Mouse (Mus musculus): ENCODE data around the gene 2700097O09Rik.
"Not testable (repeated sequence)": the region's sequence is repeated elsewhere in the genome, so short reads cannot be mapped to it uniquely, and the experiment has no call there.

Gene 2700097O09Rik

DNA sequence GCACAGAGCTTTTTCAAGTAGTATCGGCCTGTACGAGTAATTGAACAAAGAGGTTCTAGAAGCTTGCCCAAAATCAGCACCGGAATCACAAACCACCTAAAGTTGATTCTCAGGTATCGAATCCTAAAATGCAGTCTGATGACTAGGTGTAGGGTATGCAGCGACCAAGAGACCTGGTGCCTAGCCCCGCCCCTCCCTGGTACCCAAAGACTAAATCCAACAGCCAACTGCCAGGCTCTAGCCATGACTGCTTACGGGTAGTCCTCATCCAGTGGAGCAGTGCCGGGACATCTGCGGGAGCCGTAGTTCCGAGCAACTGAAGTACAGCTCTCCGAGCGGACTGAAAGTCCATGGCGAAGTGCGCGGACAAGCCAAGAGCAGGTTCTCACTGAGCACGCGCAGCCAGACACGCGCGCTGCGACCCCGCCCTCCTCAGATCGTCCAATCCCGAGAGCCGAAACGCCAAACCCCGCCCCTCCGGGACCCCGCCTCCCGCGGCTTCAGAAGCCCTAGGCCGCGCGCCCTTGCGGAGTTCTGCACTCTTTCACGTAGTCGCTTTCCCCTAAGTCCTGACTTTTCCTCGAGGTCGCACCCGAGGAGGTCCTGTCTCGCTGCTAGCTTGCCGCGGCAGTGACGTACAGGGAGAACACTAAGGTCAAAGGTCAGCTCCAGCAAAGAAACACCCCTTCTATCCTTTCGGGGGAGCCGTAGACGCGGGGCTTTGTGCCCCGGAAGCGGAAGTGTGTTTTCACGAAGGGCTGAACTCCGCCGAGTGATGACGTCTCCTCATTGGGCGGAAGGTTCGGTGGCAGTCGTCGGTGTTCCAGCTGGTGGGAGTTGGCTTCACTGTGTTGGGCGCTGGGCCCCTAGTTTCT, at the start of gene 2700097O09Rik, which contains the start of gene Srp54a:
Gene 2700097O09Rik, minus strand, starts transcription at position 385 of the 875 bp plus-strand sequence.
Gene Srp54a, plus strand, starts transcription at position 537 of the 875 bp plus-strand sequence.
- peak; percentile 96 for DNase-seq (ENCODE audit: low spot score)

DNA sequence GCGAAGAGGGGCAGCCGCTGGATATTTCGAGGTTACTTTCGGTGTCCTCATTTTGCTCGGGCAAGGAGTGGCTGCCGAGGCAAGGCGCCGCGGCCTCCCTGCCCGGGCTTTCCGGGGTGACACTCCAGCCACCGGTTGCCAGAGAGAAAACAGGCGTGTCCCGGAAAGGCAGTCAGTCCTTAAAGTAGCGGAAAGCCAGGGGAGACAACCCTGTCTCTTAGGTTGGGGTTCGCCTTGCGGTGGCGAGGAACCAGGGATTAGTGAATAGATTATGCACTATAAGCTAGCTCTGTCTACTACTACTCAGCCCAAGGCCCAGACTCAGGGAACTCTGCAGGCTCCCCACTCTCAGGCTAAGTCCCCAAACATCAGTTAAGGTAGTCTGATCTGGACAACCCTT, 44.8 kb upstream of the 2700097O09Rik start:
- DNase-seq (ENCODE audit: low spot score): not testable (repeated sequence)

DNA sequence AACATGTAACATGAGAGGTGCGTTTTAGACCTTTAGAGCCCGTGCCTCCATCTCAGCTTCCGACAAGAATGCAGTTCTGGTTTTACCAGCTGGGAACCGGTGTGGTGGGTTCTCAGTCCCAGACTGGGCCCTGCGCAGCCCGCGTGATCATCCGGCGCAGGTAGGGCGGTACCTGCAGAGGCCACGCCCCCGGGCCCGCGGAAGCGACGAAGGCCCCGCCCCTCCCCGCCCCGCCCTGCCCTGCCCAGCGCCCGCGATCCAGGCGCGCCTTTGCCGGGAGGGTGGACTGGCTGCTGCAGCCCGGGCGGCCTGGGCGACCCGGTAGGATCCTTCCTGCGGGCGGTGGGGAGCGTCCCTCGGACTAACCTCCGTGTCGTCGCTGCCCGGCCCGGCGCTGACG, 44.3 kb upstream of the 2700097O09Rik start, which contains the start of gene Fam177a:
Gene Fam177a, plus strand, starts transcription at position 228 of the 400 bp plus-strand sequence.
- not testable (repeated sequence) for DNase-seq (ENCODE audit: low spot score)

DNA sequence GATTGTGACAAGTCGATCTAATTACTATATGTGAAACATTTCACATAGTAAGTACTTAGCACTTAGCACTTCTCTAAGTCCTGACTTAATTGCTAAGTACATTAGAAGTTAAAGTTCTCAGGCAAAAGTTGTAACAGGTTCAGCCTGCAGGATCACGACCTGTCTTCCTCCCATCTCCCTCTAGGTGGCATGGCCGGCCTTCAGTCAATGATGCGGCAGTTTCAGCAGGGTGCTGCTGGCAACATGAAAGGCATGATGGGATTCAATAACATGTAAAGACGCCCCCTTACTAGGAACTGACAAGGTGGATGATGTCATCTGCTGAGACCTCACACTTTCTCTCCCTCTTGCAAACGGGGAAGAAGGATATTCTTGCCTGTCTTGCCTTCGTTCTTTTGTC, 32.7 kb upstream of the 2700097O09Rik start:
- not testable (repeated sequence) for DNase-seq (ENCODE audit: low spot score)

DNA sequence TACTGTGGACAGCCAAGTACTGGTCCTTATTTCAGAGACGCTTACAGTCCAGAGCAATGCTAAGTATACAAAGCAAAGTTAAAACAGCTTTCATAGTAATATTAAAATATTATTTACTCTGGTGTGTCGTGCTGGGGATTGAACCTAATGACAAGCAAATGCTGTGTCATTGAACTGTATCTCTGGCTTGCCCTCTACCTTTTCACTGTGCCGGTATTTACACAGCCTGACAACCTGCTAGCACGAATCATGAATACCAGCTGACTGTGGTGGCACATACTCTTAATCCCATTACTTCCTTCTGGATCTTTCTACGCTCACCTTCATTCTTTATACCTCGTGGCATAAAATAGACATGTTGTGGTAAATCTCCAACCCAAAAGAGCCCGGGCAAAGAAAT, 12.2 kb upstream of the 2700097O09Rik start:
- DNase-seq (ENCODE audit: low spot score): not testable (repeated sequence)

DNA sequence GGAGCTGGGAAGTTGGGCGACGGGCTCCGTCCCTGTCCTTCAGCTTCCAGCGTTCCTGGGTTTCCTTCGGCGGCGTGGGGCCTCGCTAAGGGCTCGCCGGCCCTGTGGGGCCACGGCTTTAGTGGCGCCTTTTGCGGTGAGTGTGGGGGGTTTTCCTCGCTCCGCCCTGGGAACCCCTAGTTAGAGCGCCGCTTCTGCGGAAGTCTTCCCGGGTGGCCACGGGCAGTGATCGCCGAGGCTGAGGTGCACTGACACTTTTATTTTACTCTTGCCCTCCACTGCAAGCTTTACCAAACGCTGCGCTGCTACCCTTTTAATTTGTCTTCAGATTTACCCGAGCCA, 662 bp upstream of the 2700097O09Rik start:
- DNase-seq (ENCODE audit: low spot score): not testable (repeated sequence)

DNA sequence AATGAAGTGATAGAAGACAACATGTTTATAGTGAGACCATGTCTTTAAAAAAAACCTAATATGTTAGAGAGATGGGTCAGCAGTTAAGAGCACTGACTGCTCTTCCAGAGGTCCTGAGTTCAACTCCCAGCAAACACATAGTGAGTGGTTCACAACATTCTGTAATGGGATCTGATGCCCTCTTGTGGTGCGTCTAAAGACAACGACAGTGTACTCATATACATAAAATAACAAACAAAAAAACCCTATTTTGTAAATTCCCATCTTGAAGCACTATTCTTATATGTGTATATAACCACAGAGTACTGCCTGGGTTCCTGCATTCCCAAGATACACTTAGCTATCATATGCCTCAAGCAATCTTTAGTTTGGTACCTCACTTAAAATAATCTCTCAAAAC, 1.2 kb downstream of the 2700097O09Rik start:
- DNase-seq (ENCODE audit: low spot score): not testable (repeated sequence)

DNA sequence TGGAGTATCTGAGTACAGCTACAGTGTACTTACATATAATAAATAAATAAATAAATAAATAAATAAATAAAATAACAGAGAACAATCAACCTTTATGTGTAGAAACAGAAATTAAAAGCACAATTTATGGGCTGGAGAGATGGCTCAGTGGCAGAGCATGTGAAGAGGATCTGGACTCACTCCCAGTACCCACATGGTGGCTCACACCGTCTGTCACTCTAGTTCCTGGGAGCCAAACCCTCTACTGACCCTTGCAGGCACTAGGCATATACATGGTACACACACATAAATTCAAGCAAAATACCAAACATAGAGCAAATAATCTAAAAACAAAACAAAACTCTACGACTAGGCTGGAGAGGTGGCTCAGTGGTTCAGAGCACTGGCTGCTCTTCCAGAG, 4.6 kb downstream of the 2700097O09Rik start:
- DNase-seq (ENCODE audit: low spot score): no peak

DNA sequence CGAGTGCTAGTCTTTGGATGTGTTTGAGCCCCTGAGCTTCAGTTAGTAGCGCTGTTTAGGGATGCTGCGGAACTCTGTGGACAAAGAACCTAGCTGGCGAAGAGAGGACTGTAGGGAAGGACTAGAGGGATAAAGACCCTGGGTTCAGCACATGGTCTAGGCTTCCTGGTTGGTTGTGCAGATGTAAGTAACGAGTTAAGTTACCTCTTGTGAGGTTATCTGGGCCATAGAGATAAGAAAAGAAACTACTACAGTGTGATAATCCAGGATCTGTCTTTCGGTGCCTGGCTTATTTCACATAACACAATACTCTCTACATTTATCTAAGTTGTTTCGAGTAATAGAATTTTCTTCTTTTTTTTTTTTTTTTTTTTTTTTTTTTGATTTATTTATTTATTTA, 6.2 kb downstream of the 2700097O09Rik start:
- DNase-seq (ENCODE audit: low spot score): no peak

DNA sequence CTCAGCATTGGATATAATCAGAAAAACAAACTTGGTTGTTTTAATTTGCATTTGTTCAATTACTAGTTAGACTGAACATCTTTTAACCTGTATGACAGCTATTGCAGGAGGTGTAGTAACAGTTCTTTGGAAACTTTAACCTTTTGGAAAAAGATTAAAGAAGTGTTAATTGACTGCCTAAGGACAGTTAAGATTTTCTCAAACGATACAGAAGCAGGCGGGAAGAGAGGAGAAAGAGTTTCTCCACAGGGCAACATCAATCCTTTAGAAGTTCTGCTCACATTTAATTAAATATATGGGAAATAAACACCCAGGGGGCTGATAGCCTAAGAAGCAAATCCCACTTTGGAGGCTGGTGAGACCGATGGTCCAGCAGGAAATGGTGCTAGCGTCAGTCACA, 7.4 kb downstream of the 2700097O09Rik start:
- no peak for DNase-seq (ENCODE audit: low spot score)

DNA sequence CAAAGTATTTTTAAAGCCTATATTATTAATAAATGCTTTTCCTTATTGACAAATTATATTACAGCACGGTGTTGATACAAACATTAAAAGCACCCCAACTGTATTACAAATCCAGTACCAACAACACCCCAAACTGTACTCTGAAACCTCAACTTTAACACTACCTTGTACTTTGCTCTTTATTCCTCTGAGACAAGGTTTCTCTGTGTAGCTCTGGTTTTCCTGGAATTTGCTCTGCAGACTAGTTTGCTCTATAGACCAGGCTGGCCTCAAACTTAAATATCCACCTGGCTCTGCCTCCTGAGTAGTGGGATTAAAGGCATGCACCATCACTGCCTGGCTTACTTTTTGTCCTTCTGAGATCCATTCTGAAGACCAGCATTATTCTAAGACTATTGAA, 17.8 kb downstream of the 2700097O09Rik start:
- DNase-seq (ENCODE audit: low spot score): peak; percentile 37

DNA sequence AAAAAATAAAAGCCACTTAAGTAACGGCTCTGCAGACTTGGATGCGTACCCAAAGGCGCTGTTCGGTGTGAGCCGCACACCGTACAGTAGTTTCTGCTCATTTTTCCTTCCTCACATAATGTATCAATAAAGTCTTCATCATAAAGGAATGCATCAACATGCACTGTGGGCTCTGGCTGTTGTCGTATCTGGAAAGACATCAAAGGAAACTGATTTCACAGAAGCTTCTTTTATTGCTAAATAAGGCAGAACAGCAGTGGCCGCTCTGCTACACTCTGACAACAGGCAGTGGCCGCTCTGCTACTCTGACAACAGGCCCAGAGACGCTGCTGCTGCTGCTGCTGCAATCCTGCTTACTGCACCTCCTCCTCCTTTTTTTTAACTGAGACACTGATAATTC, 18.9 kb downstream of the 2700097O09Rik start:
- no peak for DNase-seq (ENCODE audit: low spot score)

DNA sequence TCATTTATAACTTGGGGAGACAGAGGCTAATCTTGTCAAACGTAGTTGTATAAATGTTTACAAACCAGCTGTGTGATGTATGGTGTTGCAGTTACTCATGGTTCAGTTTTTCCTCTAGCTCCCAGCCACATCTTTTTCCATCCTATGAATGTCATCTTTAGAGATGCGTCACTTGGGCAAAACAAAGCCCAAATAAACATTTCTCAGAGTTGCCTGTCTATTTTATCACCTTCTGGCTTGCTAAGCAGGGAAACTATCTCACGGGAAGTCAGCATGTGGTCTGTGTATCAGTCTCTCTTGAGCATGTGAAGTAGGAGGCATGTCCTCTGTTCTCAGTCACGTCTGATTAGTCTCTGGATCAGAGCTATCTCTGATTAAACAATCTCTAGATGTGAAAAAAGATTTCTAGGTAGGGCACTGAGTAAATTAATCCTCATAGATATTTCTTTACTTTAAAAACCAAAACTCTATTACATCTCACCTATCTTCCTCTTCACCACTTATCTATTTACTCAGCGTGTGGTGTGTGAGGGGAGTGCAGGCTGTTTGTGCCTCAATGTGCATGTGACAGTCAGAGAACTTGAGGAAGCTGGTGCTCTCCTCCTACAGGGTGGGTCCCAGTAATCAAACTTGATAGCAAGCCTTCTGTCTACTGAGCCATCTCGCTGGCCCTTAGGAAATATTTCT, 19.6 kb downstream of the 2700097O09Rik start:
- no peak for DNase-seq (ENCODE audit: low spot score)

DNA sequence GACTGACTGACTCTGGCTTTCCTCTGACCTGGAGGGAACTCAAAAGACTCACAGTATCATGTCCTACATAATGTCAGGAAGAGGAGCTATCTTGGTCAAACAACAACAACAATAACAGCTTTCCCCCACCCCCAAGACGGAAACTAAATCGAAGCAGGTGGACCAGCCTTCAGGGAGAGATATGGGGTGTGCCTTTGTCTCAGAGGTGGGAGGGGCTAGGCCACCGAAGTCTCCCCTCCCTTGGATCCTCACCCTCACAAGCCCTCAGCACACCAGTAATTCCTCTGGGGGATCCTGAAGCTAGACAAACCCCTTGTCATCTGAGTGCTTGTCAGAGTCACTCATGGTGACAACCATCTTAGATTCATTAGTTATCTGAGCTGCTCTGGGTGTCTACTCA, 20.1 kb downstream of the 2700097O09Rik start:
- DNase-seq (ENCODE audit: low spot score): no peak

DNA sequence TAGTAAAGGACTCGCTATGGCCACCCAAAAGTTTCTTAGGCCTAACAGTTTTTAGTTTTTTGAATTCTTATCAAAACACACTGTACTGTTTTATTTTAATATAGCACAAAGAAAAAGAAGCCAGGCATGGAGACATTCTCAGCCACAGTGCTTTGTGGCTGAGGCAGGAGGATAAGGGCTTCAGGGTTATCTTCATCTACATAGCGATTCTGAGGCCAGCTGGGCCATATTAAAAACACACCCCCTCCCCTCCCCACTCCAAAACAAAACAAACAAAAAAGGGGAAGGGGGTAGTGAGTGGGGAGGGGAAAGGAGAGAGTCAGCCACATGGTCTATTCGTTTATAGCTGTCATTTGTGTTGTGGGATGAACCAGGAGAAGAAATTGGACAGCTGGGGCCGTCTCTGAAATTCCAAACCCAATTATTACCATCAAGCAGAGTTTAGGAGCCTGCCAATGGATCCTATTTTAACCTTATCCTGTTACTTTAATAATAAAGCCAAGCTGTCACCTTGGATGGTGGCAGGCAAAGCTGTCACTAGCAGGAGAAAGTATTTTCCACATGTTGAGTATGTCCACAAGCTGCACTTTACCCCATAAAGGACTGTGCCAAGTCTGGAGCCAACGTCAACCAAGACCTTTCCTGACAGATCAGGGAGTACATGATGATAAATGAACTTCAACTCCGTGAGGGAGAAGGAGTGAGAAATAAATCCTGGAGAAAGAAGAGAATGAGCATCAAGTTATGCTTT, 20.9 kb downstream of the 2700097O09Rik start:
- DNase-seq (ENCODE audit: low spot score): no peak

DNA sequence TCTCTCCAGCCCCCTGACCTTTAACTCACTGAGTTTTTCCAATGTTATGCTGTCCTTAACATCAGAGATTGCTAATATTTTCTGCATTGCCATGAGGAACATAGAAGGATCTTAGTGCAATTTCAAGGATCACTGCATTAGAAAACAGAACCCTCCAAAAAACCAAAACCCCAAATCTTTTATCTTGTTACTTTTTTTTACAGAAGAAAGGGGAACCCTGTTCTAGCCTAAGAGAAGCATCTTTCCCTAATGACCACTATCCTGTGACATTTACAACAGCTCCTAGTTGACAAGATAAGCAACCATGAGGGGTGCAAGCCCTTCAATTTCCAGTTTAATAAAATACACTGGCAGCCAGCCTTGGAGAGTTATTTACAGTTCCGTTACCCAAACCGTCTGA, 23.2 kb downstream of the 2700097O09Rik start:
- DNase-seq (ENCODE audit: low spot score): no peak

DNA sequence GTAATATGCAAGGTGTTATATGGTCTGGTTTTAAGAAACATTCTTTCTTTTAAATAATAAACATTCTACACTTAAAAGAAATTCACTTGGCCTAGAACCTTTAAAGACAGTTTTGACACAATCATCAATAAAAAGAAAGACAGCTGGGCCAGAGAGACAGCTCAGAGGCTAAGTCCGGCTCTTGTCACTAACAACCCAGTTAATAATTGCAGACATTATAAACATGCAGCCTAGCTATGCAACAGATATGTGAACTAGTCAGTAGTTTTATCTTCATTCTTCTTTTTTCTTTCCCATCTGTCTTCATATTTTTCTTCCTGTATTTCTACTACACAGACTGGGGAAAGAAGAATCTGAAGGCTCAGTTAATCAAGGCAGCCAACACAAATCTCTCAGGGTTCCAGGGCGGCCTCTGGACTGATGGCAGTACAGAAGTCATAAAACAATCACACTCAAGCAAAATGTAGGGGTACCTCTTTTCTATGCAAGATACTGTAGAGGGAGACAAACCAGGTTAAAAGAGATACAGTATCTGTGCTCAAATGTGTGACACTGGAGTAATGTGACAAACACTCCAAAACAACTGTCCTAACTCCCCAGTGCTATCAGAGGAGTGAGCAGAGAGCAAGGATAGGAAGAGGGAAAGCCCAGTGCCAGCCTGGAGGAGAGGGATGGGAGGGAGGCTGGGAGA, 25.2 kb downstream of the 2700097O09Rik start:
- DNase-seq (ENCODE audit: low spot score): no peak

DNA sequence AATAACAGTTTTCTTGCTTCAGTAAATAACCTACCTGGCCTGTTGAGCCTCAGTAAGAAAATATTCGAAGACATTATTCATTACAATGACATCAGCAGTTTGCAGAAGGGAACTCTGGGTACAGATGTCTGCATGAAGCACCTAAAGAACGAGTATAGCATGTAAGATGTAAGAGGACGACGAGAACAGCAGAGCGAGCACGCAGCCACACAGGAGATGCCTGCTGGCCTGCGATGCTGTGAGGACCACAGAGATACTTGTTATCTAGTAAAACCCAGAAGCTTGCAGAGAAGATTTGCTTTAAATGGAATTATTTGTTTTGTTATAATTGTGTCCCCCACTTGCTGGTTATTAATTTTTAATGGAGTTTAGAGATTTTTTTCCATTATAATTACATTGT, 26.6 kb downstream of the 2700097O09Rik start:
- DNase-seq (ENCODE audit: low spot score): no peak

DNA sequence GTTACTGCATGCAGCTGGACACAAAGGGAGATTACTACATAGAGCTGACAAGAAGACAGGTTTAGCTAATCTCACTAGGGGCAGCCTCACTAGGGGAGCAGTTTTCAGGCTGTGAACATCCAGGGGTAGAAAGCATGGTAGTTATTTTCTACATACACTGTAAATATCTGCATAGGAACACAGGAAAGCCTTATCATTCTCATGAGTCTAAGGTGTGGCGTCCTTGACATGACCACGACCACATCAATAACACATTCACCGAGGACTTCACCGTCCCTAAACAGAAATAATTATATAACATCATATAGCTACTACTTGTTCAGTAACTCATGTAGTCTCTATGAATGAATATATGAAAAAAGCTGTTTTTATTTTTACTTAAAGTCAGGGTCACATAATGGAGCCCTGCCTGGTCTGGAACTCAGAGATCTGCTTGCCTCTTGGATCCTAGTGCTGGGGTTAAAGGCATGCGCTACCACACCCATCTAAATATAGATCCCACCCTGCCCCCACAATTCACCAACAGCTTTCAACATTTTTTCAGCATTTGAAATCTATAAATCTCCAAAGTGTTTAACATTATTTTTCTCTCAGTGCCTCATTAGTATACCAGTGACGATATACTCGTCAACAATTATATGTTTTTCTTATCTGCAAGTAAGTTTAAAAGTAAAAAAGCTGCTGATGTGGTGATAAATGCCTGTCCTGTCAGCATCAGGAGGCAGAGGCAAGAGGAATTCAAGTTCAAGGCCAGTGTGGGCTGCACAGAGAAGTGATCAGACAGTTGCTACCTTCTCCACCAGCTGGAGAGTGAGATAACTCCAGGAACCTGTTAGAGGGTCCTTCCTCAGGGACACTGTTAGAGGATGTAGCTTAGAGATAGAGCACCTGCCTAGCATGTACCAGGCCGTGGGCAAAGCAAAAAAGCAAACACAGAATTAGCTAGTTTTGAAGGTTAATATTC, 28.4 kb downstream of the 2700097O09Rik start:
- peak; percentile 23 for DNase-seq (ENCODE audit: low spot score)

DNA sequence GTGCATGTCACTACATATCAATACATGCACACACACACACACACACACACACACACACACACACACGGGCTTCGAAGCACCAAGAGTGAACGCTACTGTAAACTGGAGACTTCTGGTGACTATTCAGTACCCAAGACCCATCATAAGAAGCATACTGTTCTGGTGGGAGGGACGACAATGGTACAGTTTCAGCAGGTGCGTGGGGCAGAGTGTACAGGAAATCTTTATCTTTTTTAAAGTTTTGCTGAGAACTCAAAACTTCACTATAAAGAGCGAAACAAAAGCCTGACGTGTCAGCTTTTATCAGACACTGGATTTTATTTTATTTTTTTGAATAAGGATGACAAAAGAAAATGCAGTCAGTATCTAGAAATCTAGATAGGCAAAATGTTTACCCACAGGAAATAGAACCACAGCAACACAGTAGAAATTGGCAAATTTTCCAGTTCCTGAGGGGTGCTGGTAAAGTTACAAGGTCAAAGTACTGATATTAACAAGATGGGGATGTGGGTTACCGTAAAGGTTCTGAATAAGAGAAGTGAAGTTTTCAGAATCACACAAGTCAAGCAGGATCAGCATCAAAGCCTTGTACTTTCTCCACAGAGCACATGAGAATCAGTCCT, 30.1 kb downstream of the 2700097O09Rik start:
- no peak for DNase-seq (ENCODE audit: low spot score)

All from yolk sac, embryonic 10.5 days (tissue).